Mouse (Mus musculus): ENCODE data around the gene Oas1c.

GRCm38 (mm10) chr5:120761901-120762300, 50.4 kb downstream of the Oas1c start:
- TF ChIP-seq USF1 (IDR thresholded peaks at IDR 0.05; ENCODE audit: low read depth), result no peak
- no peak for TF ChIP-seq TCF12 (IDR thresholded peaks at IDR 0.05; ENCODE audit: insufficient read depth, poor library complexity, severe bottlenecking)
- TF ChIP-seq POLR2A (IDR thresholded peaks at IDR 0.05; ENCODE audit: insufficient read length, low read depth), result no peak
- TF ChIP-seq POLR2AphosphoS2 (IDR thresholded peaks at IDR 0.05; ENCODE audit: insufficient read length, low read depth), result no peak
- TF ChIP-seq REST (IDR thresholded peaks at IDR 0.05; ENCODE audit: insufficient read depth, insufficient read length), result no peak
- TF ChIP-seq E2F4 (IDR thresholded peaks at IDR 0.05; ENCODE audit: insufficient read depth), result no peak
- no peak for TF ChIP-seq CEBPB (IDR thresholded peaks at IDR 0.05; ENCODE audit: insufficient read depth, poor library complexity, severe bottlenecking)
- no peak for TF ChIP-seq MYOD1 (IDR thresholded peaks at IDR 0.05; ENCODE audit: control insufficient read depth in 1 of 3, insufficient read length in 2 of 3, low read depth in 2 of 3)

Data from myocyte (in vitro differentiated cells).